Mouse (Mus musculus): Measurements from ENCODE around the gene Tcaim.
A peak's percentile ranks its signal among the peaks of the same experiment; 100 is the strongest.
"Not testable (repeated sequence)": the region's sequence is repeated elsewhere in the genome, so short reads cannot be mapped to it uniquely, and the experiment has no call there.

Gene Tcaim

DNA sequence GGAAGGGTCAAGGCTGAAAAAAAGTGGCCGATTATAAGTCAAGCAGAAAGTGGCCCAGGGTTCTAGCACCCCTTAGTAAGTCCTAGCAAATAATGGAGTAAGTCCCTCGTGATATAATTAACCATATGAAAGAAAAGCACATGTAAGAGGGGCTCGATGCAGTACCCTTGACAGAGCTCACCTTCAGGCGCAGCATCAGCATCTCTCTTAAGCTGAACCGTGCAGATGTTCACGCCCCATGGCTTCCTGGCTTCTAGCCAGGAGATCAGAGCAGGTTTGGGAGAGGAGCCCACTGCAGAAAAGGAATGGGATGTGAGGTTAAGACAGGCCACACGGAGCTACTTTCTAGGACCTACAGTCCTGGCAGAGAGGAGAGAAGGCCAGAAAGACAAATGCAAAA lies 49.2 kb downstream of the Tcaim start:
- DNase-seq (ENCODE audit: low spot score in 2 of 2), result no peak

GRCm38 (mm10) chr9:122855141-122855540 lies 49.8 kb downstream of the Tcaim start:
- DNase-seq (ENCODE audit: low spot score in 2 of 2), result not testable (repeated sequence)

DNA sequence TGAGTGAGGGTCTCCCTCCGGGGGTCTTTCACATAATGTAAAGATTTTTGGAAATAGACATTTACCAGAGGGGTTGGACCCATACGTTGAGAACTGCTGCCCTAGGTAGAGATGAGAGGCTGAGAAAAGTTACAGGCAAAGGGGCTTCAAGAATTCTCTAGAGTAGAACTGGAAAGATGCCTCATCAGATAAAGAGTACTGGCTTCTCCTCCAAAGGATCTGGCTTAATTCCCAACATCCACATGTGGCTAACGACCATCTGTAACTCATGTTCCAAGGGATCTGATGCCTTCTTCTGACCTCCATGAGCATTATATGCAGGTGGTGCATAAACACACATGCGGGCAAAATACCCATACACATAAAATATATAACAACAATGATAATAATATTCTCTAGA lies 50.3 kb downstream of the Tcaim start:
- no peak for DNase-seq (ENCODE audit: low spot score in 2 of 2)

- no peak for DNase-seq (ENCODE audit: low spot score in 2 of 2)
Measured at GRCm38 (mm10) chr9:122856716-122857115, 51.4 kb downstream of the Tcaim start.

GRCm38 (mm10) chr9:122860752-122861151 lies 55.4 kb downstream of the Tcaim start:
- DNase-seq (ENCODE audit: low spot score in 2 of 2), result no peak

DNA sequence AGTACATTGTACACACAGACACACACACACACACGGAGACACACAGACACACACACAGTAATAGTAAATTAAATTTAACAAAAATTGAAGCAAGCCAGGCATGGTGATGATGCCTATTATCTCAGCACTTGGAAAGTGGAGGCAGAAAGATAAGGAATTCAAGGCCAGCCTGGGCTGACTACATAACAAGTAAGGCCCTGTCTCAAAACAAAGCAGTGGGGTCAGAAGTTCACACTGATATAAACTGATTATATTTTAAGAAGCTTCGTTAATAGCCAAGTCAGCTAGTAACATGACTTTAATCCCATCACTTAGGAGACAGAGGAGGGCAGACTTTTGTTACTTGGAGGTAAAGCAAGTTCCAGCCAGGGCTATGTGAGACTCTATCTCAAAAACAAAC lies 58.4 kb downstream of the Tcaim start:
- no peak for DNase-seq (ENCODE audit: low spot score in 2 of 2)

GRCm38 (mm10) chr9:122864848-122865247 lies 59.5 kb downstream of the Tcaim start:
- DNase-seq (ENCODE audit: low spot score in 2 of 2), result no peak

DNA sequence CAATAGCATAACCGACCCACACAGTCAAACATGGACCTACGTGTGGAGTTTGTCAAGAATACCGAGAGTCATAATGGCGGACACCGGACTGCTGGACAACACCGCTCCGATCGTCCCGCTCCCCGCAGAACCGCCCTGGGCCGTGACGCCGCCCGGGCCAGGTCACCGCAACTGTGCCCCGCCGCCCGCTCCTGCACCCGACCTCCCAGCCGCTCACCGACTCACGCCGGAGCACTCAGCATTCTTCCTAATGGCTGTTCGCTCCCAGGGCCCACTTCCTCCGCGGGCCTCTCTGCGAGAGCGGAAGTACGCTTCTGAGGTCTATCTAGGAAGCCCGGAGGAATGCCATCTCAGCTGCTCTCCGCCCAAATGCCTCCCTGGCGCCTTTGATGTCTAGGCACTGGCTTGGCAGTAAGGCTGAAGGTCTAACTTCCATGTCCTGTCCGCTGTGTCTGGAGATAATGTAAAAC lies 60.4 kb downstream of the Tcaim start, which contains the start of gene Zfp445:
TSS of gene Zfp445 (minus strand) at position 310 of the 470 bp plus-strand sequence.
- DNase-seq (ENCODE audit: low spot score in 2 of 2), result peak; percentile 77 to 79

DNA sequence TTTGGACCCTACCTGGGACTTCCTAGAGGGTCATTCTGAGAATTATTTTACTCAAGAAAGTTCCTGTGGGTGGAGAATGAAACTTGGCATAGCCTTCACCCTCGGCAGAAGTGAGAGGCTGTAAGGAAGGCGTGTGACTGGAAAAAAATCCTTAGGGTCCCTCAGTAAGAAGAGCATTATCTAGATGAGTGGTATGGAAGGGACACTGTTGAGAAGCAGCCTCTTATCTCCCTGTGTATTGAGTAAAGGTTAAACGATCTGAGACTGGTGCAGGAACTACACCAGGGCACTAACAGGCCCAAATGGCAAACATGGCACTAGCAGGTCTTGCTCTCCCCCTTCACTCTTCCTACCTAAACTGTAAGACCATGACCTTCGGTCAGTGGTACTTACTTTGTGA lies 60.9 kb downstream of the Tcaim start:
- no peak for DNase-seq (ENCODE audit: low spot score in 2 of 2)

DNA sequence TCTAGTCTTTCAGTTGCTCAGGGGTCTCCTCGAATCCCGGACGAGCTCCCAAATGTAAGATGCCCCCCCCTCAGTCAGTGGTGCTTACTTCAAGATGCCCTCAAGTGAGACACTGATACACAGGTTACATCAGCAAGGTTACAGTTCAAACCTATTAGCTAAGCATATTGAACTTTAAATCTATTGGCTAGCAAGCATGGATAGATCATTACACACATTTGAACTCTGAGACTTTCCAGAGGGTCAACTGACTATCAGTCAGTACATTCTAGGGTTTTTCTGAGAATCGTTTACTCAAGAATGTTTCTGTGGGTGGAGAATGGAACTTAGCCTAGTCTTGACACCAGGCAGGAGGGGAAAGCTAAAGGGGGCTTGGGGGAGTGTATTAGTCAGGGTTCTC lies 67.3 kb downstream of the Tcaim start:
- no peak for DNase-seq (ENCODE audit: low spot score in 2 of 2)

DNA sequence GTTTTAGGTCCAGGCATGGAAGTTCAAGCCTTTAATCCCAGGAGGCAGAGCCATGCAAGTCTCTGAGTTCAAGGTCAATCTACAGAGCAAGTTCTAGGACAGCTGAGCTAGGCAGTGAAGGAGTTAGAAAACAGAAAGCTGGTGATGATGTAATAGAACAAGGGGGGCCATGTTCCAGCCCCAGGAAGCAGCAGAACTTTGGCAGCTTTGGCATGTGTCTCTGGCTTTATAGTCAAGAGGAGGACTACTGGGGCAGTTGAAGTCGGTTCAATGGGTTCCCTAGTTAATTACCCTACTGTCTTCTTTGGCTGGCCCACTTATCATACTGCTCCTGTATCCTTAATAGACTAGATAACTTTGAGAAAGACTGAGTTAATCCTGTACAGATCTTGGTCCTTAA lies 69.3 kb downstream of the Tcaim start:
- no peak for DNase-seq (ENCODE audit: low spot score in 2 of 2)

GRCm38 (mm10) chr9:122875145-122875544 lies 69.8 kb downstream of the Tcaim start:
- no peak for DNase-seq (ENCODE audit: low spot score in 2 of 2)

GRCm38 (mm10) chr9:122885385-122885784 lies 80.0 kb downstream of the Tcaim start, which contains the start of gene Zkscan7:
Zkscan7 (plus strand) TSS chr9:122885685.
- DNase-seq (ENCODE audit: low spot score in 2 of 2), result no peak

Measured in spleen, postnatal 36 days (tissue).